16 mouse cellular contexts compared by ENCODE assay signal in the genomic region with DNA sequence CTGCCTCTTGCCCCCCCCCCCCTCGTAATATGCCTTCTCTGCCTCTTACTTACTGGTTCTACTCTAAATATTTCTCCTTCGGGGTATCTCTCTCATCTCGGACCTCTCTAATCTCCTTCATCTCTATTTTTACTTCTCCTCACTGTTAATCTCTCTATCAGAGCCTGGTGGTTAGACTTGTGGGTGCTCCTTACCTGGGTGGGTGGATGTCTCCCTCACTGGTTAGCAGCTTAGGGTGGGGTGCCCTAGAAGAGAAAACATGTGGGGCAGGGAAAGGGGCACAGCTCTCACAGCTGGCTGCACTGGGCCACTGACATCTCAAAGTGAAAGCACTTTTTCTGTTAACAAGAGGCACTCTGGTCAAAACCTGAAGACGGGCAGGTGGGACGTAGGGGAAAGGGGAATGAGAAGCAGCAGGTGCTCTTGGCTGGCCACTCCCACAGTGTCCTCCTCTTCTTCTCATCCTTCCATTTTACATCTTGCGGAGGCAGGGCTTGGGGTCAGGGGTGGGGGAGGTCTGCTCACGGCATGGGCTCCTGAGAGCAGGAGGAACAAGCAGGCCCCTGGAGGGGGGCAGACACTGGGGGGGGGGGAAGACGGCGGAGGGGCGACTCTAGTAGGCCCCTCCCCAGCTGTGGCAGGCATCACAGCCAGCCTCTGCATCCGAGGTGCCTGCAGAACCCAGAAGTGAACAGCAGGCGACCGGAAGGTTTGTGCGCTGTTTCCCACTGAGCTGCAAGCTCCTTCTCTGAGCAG. TPM values are rescaled to one million over a fixed set of nuclear protein-coding genes. Genes with fewer than 3 reads are reported as not detected.
DNase-seq lines count a peak whose midpoint lies in the region; ATAC-seq and TF ChIP-seq lines count a peak whose summit lies in the region.
"Had no signal": no experiment of that assay in that cellular context is flagged by ENCODE, and none has a peak within 500 bp of the region (broad histone marks: within the 10 kb centered on the region; RNA-seq: fewer than 3 reads in every experiment).

No protein-coding gene starts in this region.

- no peak; the same call in 1 of the 2 replicates for TF ChIP-seq CTCF in thymus, adult 2 months (IDR thresholded peaks at IDR 0.05; ENCODE audit: borderline replicate concordance, control insufficient read depth, extremely low read depth, insufficient read depth, low read length, poor library complexity)

- 0 out of 2 replicates have a peak, but pooled peaks cover 4% of the 10 kb centered on the region for H3K9me3 ChIP-seq in kidney, embryonic 15.5 days (replicated peaks)
- H3K9me3 ChIP-seq: hindbrain, embryonic 13.5 days; midbrain, embryonic 15.5 days; stomach, embryonic 15.5 days had no signal

- H3K9ac ChIP-seq in kidney, embryonic 15.5 days = no peak overlapping the region
- H3K9ac ChIP-seq: hindbrain, embryonic 13.5 days; midbrain, embryonic 15.5 days; stomach, embryonic 15.5 days had no signal

- H3K4me2 ChIP-seq in kidney, embryonic 15.5 days = no peak overlapping the region
- H3K4me2 ChIP-seq: hindbrain, embryonic 13.5 days; midbrain, embryonic 15.5 days; stomach, embryonic 15.5 days had no signal

- intact Hi-C loops in gastrocnemius, postnatal 14 days (cut with DNase I; ENCODE audit: low total_unique reads) = no loop called here

- H3K4me1 ChIP-seq in thymus, adult 2 months (replicated peaks; ENCODE audit: control insufficient read depth, insufficient read depth, low read length) = peaks cover 11% of the 10 kb centered on the region
- 0 out of 2 replicates have a peak, but pooled peaks cover 3% of the 10 kb centered on the region for H3K4me1 ChIP-seq in kidney, embryonic 15.5 days
- H3K4me1 ChIP-seq: hindbrain, embryonic 13.5 days; midbrain, embryonic 15.5 days; stomach, embryonic 15.5 days had no signal

- DNase-seq in gastrocnemius, postnatal 14 days = peak; percentile 16
- no peak for DNase-seq in gastrocnemius, postnatal 25 days
- peak; percentile 14 for DNase-seq in kidney, postnatal 14 days
- DNase-seq in kidney, adult 9 months = no peak
- peak; percentile 48 for DNase-seq in thymus, adult 2 months
- no peak for DNase-seq in urinary bladder, postnatal 25 days (ENCODE audit: low spot score)
- DNase-seq: cerebellum, adult 18-20 months; kidney, postnatal 25 days; liver had no signal

- peak overlapping the region; percentile 34 for H3K4me3 ChIP-seq in thymus, adult 2 months (ENCODE audit: control insufficient read depth, insufficient read depth, low read length)
- H3K4me3 ChIP-seq in kidney, embryonic 15.5 days (replicated peaks) = no peak overlapping the region
- H3K4me3 ChIP-seq: hindbrain, embryonic 13.5 days; left cerebral cortex, adult 2 months; midbrain, embryonic 15.5 days; stomach, embryonic 15.5 days had no signal

- 0 out of 2 replicates have a peak, but pooled peaks have one; percentile 18 for TF ChIP-seq POLR2A in thymus, adult 2 months (IDR thresholded peaks at IDR 0.05; ENCODE audit: control insufficient read depth, extremely low read depth, insufficient read depth, low read length, poor library complexity)

- H3K36me3 ChIP-seq in thymus, adult 2 months (ENCODE audit: control insufficient read depth, insufficient read depth, low read length) = no peaks in the 10 kb centered on the region
- no peaks in the 10 kb centered on the region for H3K36me3 ChIP-seq in kidney, embryonic 15.5 days
- H3K36me3 ChIP-seq: hindbrain, embryonic 13.5 days; midbrain, embryonic 15.5 days; stomach, embryonic 15.5 days had no signal

- peak; percentile 90 for ATAC-seq in CD4-positive, CD25-positive, alpha-beta regulatory T cell, adult 4 months
- ATAC-seq in kidney, embryonic 15.5 days (replicated peaks; ENCODE audit: low FRiP score) = no peak
- ATAC-seq: midbrain, embryonic 15.5 days had no signal

- peak overlapping the region; percentile 19; the same call in 1 of the 2 replicates for H3K27ac ChIP-seq in thymus, adult 2 months (ENCODE audit: control insufficient read depth, insufficient read depth, low read length)
- no peak overlapping the region for H3K27ac ChIP-seq in kidney, embryonic 15.5 days
- H3K27ac ChIP-seq: hindbrain, embryonic 13.5 days; left cerebral cortex, adult 2 months; macrophage; midbrain, embryonic 15.5 days; stomach, embryonic 15.5 days had no signal

- no peaks in the 10 kb centered on the region for H3K27me3 ChIP-seq in thymus, adult 2 months (ENCODE audit: control insufficient read depth, insufficient read depth, low read length)
- H3K27me3 ChIP-seq in kidney, embryonic 15.5 days = no peaks in the 10 kb centered on the region
- H3K27me3 ChIP-seq: hindbrain, embryonic 13.5 days; midbrain, embryonic 15.5 days; stomach, embryonic 15.5 days had no signal

- WGBS in thymus, adult 2 months = 11% methylated on average over 14 of the region's 14 CpGs
- 59% methylated on average over 14 of the region's 14 CpGs for WGBS in kidney, embryonic 15.5 days

RNA-seq across cellular contexts. Expression of gene Tlr1, which starts 27.7 kb away (rescaled TPM):
- under 1 TPM; 0.18 to 0.39 TPM for total RNA-seq in gastrocnemius, postnatal 14 days (2021)
- under 1 TPM; 0.13 to 0.33 TPM for total RNA-seq in gastrocnemius, postnatal 25 days (2021)
- 10 to 100 TPM; 74.7 to 91.5 TPM for polyA plus RNA-seq in CD4-positive, CD25-positive, alpha-beta regulatory T cell, adult 4 months (2017; shearing (Covaris generic))
- polyA plus RNA-seq in thymus, adult 2 months (2012; rRNA removed) = 4.4 and 4.7 TPM in 2 replicates
- 0.65 and 1.0 TPM in 2 replicates for polyA plus RNA-seq in kidney, embryonic 15.5 days (2015; fragmentation: Nextera tagmentation; extraction: Ambion mirVana)

RNA-seq across cellular contexts. Expression of gene Tlr6, which starts 54.2 kb away (rescaled TPM):
- 1 to 10 TPM; 1.4 to 1.9 TPM for total RNA-seq in gastrocnemius, postnatal 14 days (2021)
- 1 to 10 TPM in 1 of 2 experiments, under 1 TPM in 1; 0.92 to 1.2 TPM for total RNA-seq in gastrocnemius, postnatal 25 days (2021)
- polyA plus RNA-seq in CD4-positive, CD25-positive, alpha-beta regulatory T cell, adult 4 months (2017; shearing (Covaris generic)) = 1 to 10 TPM; 5.6 to 8.7 TPM
- polyA plus RNA-seq in thymus, adult 2 months (2012; rRNA removed) = 1.5 TPM in 2 replicates
- 0.60 and 0.93 TPM in 2 replicates for polyA plus RNA-seq in kidney, embryonic 15.5 days (2015; fragmentation: Nextera tagmentation; extraction: Ambion mirVana)

Comparison
In these comparisons a context has a peak if more than half of its experiments do, and no peak if none do; other contexts are left out.
1. DNase-seq: peak in gastrocnemius, postnatal 14 days (single experiment), kidney, postnatal 14 days (single experiment) and thymus, adult 2 months (single experiment); none in gastrocnemius, postnatal 25 days (single experiment), kidney, adult 9 months (single experiment) and urinary bladder, postnatal 25 days (single experiment).
2. RNA of gene Tlr1, which starts 27.7 kb away (polyA plus RNA-seq): 74.7 to 91.5 TPM in CD4-positive, CD25-positive, alpha-beta regulatory T cell, adult 4 months; 4.4 to 4.7 TPM in thymus, adult 2 months and 0.65 to 1.0 TPM in kidney, embryonic 15.5 days; every median in the first group is over 10 times any median in the second.